Mouse (Mus musculus) cerebellum, adult 9-10 months (tissue): Measurements from ENCODE around the gene Kremen1.

ENCODE experiments used
- DNase-seq: peaks from one replicate; pipeline ENCODE4 v3.0.0; 2022

Gene Kremen1

GRCm38 (mm10) chr11:5263078-5263730 is 1.8 kb upstream of the Kremen1 start:
- DNase-seq = peak; percentile 19

GRCm38 (mm10) chr11:5260942-5261459 is 357 bp downstream of the Kremen1 start:
- peak; percentile 33 for DNase-seq

- no peak for DNase-seq
Measured at GRCm38 (mm10) chr11:5259944-5260598, 1.3 kb downstream of the Kremen1 start.

DNA sequence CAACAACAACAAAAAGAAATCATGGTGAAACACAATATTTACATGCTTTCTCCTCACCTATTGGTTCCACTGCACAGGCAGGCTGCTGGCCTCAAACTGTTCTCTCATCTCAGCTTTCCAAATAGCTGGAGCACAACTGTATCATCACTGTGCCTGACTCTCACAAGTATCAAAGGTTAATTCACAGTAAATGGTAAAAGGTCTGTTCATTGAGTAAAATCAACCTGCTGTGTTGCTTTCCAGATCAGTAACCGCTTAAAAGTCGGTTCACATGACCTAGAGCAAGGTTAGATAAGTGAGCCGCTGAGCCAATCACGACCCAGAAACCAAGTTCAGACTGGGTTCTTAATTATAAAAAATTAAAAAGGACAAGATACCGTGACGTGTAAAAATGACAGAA is 3.3 kb downstream of the Kremen1 start:
- DNase-seq = no peak

- DNase-seq = no peak
Measured at GRCm38 (mm10) chr11:5257151-5257862, 4.1 kb downstream of the Kremen1 start.

GRCm38 (mm10) chr11:5255509-5256014 is 5.8 kb downstream of the Kremen1 start:
- DNase-seq = no peak

DNA sequence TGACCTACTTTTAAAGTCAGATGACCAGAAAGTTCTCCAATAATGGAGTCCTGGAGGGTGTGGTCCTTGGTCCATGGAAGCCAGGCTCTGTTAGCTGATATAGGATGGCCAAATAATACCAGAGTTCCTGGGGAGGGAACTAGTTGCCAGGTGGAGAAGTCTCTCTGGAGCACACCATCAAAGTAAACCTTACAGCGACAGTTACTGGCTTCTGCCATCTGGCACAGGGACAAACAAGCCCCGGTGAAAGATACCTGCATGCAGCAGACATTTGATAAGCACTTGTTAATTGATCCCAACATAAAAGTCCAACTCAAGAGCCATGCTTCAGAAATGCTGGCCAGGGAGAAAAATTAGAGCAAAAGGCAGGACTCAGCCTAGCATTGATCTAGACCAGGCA is 7.3 kb downstream of the Kremen1 start:
- DNase-seq = no peak

DNA sequence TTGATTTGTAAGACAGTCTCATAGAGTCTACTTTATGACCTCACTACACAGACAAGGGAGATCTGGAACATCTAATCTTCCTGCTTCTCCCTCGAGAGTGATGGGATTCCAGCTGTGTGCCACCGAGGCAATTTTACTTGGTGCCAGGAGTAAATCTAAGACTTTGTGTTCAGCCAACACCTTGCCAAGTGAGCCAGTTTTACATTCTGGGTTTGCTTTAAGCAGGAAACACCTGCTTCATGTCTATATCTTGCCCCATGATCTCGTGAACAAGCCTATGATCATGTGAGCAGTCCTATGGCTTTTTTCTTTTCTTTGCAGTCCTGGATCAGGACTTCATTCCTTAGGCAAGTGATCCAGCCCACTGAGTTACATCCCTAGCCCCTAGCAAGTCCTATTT is 7.8 kb downstream of the Kremen1 start:
- DNase-seq = no peak

DNA sequence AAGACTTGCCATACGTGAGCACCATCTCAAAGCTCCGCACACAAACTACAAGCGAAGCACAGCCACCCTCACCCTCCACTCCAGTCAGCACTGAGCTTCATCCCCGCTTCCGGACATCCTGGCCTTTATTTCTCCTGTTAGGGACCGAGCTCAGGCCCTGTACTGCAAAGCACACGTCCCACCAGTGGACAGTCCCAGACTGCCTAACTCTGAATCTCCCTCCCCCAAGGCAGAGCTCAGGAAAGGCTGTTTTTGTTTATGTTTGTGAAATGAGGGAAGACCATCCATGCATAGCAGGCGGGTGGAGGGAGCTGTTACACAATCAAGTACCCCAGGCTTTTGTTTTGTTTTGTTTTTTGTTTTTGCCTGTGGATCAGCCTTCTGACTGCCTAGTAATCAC is 8.6 kb downstream of the Kremen1 start:
- DNase-seq = no peak

DNA sequence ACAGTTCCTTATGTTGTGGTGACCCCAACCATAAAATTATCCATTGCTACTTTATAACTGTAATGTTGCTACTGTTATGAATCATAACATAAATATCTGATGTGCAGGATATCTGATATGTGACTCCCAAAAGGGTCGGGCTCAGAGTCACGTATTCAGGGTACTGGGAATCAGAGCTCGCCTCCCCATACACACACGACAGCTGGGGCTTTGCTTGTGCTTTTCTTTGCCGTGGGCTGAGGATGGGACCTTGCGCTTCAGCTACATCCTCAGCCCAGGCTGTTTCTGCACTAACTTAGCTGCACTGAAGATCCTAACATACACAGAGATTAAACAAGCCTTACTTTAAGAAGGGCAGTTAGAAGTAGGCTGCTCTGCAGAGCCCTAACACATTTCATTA is 10.2 kb downstream of the Kremen1 start:
- no peak for DNase-seq

DNA sequence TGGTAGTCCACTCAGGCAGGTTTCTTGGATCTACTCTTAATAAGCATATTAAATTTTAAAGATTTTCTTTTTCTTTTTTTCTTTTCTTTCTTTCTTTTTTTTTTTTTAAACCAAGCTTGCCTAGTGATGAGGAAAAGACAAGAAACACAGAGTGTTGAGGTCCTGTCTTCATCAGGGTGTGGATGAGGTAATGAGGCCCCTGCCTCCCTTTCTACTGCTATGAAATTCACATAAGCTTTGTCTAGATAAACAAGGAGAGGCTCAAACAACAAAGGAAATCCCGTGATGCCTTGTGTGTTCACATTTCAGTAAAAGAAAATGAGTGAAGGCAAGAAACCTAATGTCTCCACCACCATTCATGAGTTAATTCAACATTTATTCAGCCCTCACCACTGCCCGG is 13.2 kb downstream of the Kremen1 start:
- DNase-seq = no peak

DNA sequence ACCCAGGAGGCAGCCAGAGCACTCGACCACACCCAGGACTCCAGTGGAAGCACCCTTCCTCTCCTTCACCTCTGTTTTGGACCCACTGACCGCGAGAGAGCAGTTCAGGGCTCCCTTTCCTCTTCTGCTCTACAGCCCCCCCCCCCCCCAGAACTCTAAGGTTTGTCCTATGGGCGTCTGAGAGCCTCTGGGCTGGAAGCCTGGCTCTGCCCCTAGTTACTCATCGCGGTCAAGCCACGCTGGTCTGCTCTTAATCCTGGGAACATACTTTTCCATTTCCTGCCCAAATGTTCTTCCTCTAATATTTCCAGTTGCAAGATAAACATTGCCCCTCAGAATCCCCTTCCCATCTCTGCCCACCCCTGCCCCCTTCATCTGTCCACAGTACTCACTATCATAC is 15.9 kb downstream of the Kremen1 start:
- DNase-seq = no peak

GRCm38 (mm10) chr11:5244749-5245130 is 16.6 kb downstream of the Kremen1 start:
- DNase-seq = no peak

DNA sequence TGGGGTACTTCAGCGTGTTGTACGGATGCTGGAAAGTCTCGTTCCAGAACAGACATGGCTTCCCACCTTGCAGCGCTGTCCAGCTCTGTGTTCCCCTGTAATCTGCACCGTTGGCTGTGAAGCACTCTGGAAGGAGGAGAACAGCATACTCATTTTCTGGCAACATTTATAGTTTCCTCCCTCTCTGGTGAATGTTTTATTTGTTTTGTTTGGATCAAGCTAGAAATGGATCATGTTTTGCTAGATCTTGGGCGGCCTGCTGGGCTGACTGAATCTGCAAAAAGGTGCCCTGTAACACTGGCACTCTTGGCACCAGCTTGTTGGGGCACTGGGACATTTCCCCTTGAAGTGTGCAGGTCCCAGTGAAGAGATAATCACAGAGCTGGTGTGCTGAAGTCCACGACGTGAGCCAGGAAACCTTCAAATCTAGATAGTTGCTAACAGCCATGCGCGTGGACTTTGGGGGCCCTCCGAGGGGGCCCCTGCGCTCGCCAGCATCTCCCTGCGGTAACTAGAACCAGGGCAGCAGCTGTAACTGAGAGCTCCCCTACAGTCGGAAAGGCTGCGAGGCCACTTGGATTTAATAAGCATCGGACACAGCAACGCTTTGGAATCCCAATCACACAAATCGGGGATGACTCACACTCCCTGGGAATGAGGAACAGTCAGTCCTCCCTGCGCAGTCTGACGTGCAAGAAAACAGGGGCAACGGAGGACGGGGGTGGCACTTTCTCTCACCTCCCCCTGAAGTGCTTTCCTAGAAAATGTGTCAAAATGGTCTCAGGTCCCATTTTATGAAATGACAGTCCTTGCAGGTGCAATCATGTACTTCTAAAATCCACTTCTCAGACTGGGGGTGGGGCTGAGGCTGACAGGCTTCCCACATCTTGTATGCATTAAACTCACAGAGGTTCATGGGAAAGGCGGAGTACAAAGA is 17.3 kb downstream of the Kremen1 start:
- DNase-seq = no peak

GRCm38 (mm10) chr11:5243208-5243607 is 18.1 kb downstream of the Kremen1 start:
- DNase-seq = no peak

DNA sequence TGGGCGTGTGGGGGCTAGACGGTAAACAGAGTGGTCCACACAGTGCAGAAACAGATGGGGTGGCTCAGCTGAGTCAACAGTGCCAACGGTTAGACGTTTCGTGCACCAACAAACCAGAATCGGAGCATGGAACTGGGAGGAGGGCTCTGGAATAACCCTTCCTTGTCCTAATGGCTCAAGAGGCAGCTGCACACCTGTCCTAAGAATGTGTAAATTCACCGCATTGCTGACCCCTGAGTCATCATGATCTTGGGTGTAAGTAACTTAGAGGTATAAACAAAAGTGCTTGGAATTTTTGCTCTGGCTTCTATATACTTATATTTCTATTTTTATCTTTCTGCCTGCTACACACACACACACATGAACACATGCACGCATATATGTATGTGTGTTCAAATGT is 19.2 kb downstream of the Kremen1 start:
- DNase-seq = no peak

- DNase-seq = no peak
Measured at GRCm38 (mm10) chr11:5239706-5240690, 21.4 kb downstream of the Kremen1 start.

DNA sequence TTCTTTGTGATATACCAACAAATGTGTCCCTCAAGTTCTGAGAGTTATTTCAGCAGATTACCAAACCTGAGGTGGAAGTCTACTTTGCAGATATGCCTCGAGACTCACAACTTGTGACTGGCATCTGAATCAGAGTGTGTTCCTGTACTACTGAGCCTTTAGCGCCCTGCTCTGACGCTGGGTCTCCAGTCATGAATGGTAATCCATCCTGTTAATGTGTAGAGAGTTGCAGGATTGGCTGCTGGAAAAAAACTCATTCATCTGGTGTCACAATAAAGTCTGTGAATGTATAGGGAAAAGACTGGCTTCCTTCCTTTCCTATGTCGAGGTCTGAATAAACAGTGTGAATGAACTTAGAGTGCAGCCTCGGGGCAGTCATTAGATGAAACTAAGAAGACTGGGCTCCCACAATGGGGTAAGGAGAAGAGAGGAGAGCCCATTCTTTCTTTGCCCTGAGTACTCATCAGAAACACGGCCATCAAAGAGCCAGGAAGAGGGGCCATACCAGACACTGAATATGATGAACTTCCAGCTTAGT is 41.4 kb downstream of the Kremen1 start:
- DNase-seq = no peak

- DNase-seq = no peak
Measured at GRCm38 (mm10) chr11:5219371-5219770, 42.0 kb downstream of the Kremen1 start.

DNA sequence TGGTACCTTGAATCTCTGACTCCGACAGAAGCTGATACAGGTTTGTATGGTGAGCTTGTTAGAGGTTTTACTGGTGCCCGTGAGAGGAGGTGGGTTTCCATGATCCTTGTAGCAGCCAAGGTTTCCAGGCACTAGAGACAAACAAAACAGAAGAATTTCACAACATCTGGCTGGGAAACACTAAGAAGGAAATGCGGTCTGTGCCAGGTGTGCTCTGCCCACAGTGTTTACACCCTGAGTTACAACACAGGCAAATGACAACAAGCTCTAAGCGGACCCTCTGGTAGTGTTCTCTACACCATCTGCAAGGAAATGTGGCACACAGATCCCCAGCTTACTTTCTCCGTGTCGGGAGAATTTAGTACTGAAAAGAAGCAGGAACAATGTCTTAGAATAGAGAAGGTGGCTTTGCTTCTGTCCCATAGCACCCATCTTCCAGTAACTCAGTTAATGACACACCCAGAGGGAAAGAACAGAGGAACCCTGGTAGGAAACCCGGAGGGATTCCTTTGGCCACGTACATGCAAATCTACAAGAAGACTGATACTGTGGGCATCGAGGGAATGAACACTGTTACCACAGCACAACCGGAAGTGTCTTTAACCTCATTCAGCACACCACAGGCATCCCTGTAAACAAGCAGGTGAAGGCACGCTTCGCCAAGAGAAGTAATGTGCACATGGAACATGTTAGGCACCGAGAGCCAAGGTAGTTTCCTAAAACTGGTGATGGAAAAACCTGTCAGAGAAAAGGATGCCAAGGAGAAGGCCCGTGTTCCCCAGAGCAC is 45.8 kb downstream of the Kremen1 start:
- no peak for DNase-seq
